Mouse (Mus musculus) lung, postnatal 0 days (tissue): ENCODE results near the gene Cela2a.

Source experiments
- CTCF ChIP-seq: IDR thresholded peaks from 2 replicates; pipeline ENCODE4 v1.5.1; 2016; ENCODE audit warnings: antibody characterized with exemption, mild to moderate bottlenecking
- EP300 ChIP-seq: IDR thresholded peaks from 2 replicates; pipeline ENCODE4 v1.6.1; 2016; ENCODE audit warnings: antibody characterized with exemption, mild to moderate bottlenecking, control low read depth

GRCm38 (mm10) chr4:141871333-141871725 is 45.4 kb upstream of the Cela2a start:
- TF ChIP-seq CTCF (no peak), EP300 (no peak)
